Mouse (Mus musculus) G1E (cell line): Measurements from ENCODE around the gene P4hb.

ENCODE experiments used
- CTCF ChIP-seq: IDR thresholded peaks from 2 replicates; pipeline ENCODE4 v1.5.1; 2012; ENCODE audit warnings: low read depth, low read length, inconsistent platforms, mixed read lengths
- POLR2AphosphoS5 ChIP-seq: IDR thresholded peaks from 2 replicates; pipeline ENCODE4 v1.6.1; 2012; ENCODE audit warnings: low read depth, low read length, inconsistent platforms; ENCODE audit not compliant: insufficient replicate concordance

- TF ChIP-seq CTCF = no peak
- TF ChIP-seq POLR2AphosphoS5 = no peak
These were observed 23.7 kb downstream of the P4hb start, which contains the start of gene Mcrip1 for GRCm38 (mm10) chr11:120549168-120549945.
